Mouse (Mus musculus) heart, embryonic 12.5 days (tissue): ENCODE data around the gene Nek11. TPM values are rescaled to one million over a fixed set of nuclear protein-coding genes. Genes with fewer than 3 reads are reported as not detected.

Experiments used
- ATAC-seq: fragments of 200-750 bp; cut with Nextera tagmentation; 2 replicates; pipeline ENCODE4 v1.8.0; 2017; ENCODE audit warnings: moderate TSS enrichment, moderate library complexity; ENCODE audit not compliant: insufficient number of reproducible peaks, low FRiP score
- H3K27ac ChIP-seq: fragments of 300-500 bp; sonication (generic); 2 replicates; pipeline ENCODE4 v1.5.1; 2016; ENCODE audit warnings: mild to moderate bottlenecking, moderate library complexity; ENCODE audit not compliant: poor library complexity, severe bottlenecking
- H3K27me3 ChIP-seq: fragments of 300-500 bp; sonication (generic); replicated peaks from 2 replicates; pipeline ENCODE4 v1.6.1; 2016; ENCODE audit warnings: mild to moderate bottlenecking, moderate library complexity
- H3K36me3 ChIP-seq: fragments of 300-500 bp; sonication (generic); 2 replicates; pipeline ENCODE4 v1.6.1; 2016; ENCODE audit warnings: mild to moderate bottlenecking, moderate library complexity
- H3K4me1 ChIP-seq: fragments of 300-500 bp; sonication (generic); replicated peaks from 2 replicates; pipeline ENCODE4 v1.6.1; 2016; ENCODE audit warnings: mild to moderate bottlenecking
- H3K4me2 ChIP-seq: fragments of 300-500 bp; sonication (generic); 2 replicates; pipeline ENCODE4 v1.6.1; 2016; ENCODE audit warnings: mild to moderate bottlenecking, moderate library complexity
- H3K4me3 ChIP-seq: fragments of 300-500 bp; sonication (generic); 2 replicates; pipeline ENCODE4 v1.5.1; 2016; ENCODE audit warnings: mild to moderate bottlenecking
- H3K9ac ChIP-seq: fragments of 300-500 bp; sonication (generic); 2 replicates; pipeline ENCODE4 v1.6.1; 2016; ENCODE audit warnings: mild to moderate bottlenecking, moderate library complexity
- H3K9me3 ChIP-seq: fragments of 300-500 bp; sonication (generic); replicated peaks from 2 replicates; pipeline ENCODE4 v1.6.1; 2016; ENCODE audit warnings: mild to moderate bottlenecking, moderate library complexity
- WGBS: fragments of 180-500 bp; shearing (Covaris S2); methylation state at CpG from one replicate; pipeline ENCODE4 v1.1.7; 2016; 5-methylcytosine and 5-hydroxymethylcytosine counted together
- polyA plus RNA-seq: library from polyadenylated mRNA; unstranded; fragments of >200 nt; fragmentation: Nextera tagmentation; extraction: Ambion mirVana; gene quantifications from 2 replicates; pipeline ENCODE4 v1.2.1, GENCODE M21; 2016

The Nek11 gene
- polyA plus RNA-seq, 1 experiment from 2014 or later: 0.10 TPM

DNA sequence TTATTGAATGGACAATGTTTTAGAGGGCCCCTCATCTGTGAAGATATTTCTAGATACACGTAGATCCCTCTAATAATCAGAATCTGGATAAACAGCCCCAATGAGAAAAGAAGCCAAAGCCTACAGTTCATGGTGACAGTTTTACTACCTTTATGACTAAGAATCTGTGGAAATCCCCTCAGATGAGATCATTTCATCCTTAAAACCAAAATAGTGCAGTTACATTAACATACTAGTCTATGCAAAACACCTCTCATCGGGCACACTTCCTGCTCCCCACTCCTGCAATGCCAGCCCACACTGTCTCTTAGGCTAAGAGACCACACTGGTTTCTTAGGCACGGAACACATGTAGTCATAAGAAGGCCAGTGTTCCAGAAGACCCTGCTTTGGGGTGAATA is 26.7 kb downstream of the Nek11 start:
- H3K36me3 ChIP-seq: no peaks in the 10 kb centered on the region
- H3K9me3 ChIP-seq: no peaks in the 10 kb centered on the region
- H3K9ac ChIP-seq: no peak overlapping the region
- ATAC-seq: no peak
- no peaks in the 10 kb centered on the region for H3K27me3 ChIP-seq
- 87% methylated on average over 3 of the region's 3 CpGs for WGBS
- H3K27ac ChIP-seq: no peak overlapping the region
- no peak overlapping the region for H3K4me2 ChIP-seq
- H3K4me3 ChIP-seq: no peak overlapping the region
- H3K4me1 ChIP-seq: no peaks in the 10 kb centered on the region

DNA sequence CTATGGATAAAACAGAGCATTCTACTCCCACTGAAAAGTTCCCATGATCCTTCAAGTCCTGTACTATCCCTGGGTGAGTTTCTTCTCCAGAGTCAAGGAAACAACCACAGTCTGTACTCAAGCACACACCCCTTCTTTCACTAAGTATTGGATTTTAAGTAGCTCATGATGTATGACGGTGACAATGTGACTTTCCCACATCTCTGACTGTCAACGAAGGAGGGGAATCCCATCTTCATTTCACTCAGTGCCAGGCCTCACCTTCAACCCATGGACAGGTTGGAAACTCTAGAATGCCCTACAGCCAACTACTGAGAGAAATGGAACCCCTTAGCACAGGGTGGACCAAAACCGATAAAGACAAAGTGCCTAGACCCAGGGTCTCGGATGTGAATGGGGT is 29.1 kb downstream of the Nek11 start:
- Histone ChIP-seq H3K4me1 (no peaks in the 10 kb centered on the region), H3K4me2 (no peak overlapping the region), H3K9me3 (no peaks in the 10 kb centered on the region), H3K27ac (no peak overlapping the region), H3K9ac (no peak overlapping the region), H3K36me3 (no peaks in the 10 kb centered on the region), H3K27me3 (no peaks in the 10 kb centered on the region), H3K4me3 (no peak overlapping the region)
- ATAC-seq: no peak
- WGBS: 80% methylated on average over 4 of the region's 4 CpGs

- no peak overlapping the region for H3K9ac ChIP-seq
- no peak overlapping the region for H3K27ac ChIP-seq
- WGBS: 71% methylated on average over 5 of the region's 5 CpGs
- no peaks in the 10 kb centered on the region for H3K9me3 ChIP-seq
- no peaks in the 10 kb centered on the region for H3K36me3 ChIP-seq
- H3K4me2 ChIP-seq: no peak overlapping the region
- H3K4me1 ChIP-seq: no peaks in the 10 kb centered on the region
- ATAC-seq: no peak
- no peak overlapping the region for H3K4me3 ChIP-seq
- no peaks in the 10 kb centered on the region for H3K27me3 ChIP-seq
Observed at GRCm38 (mm10) chr9:105363520-105364231, 31.6 kb downstream of the Nek11 start.

GRCm38 (mm10) chr9:105362181-105362580 is 33.1 kb downstream of the Nek11 start:
- ATAC-seq: no peak
- Histone ChIP-seq H3K4me1 (no peaks in the 10 kb centered on the region), H3K27ac (no peak overlapping the region), H3K36me3 (no peaks in the 10 kb centered on the region), H3K4me3 (no peak overlapping the region), H3K9ac (no peak overlapping the region), H3K4me2 (no peak overlapping the region), H3K9me3 (no peaks in the 10 kb centered on the region), H3K27me3 (no peaks in the 10 kb centered on the region)
- WGBS: 66% methylated on average over 2 of the region's 2 CpGs

DNA sequence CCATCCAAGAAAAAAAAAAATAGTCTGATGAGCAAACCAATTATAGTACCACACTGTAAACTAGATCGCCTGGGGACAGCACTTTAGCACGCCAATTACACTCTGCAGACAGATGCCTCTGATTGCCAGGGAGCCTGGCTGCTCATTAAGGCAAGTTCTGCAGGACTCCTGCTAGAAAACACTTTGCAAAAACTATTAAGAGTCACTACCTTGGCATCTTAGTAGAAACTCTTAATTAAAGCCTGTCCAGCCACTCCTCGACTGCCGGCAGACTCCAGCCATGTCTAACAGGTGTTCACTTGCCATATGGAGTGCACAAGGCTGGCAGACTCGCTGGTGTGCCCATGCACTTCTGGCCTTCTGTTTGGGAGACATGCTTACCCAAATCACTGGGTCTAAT is 46.3 kb downstream of the Nek11 start:
- ATAC-seq: no peak
- Histone ChIP-seq H3K27me3 (no peaks in the 10 kb centered on the region), H3K36me3 (no peaks in the 10 kb centered on the region), H3K4me1 (no peaks in the 10 kb centered on the region), H3K9ac (no peak overlapping the region), H3K27ac (no peak overlapping the region), H3K4me2 (no peak overlapping the region), H3K9me3 (no peaks in the 10 kb centered on the region), H3K4me3 (no peak overlapping the region)
- WGBS: 71% methylated on average over 5 of the region's 5 CpGs

DNA sequence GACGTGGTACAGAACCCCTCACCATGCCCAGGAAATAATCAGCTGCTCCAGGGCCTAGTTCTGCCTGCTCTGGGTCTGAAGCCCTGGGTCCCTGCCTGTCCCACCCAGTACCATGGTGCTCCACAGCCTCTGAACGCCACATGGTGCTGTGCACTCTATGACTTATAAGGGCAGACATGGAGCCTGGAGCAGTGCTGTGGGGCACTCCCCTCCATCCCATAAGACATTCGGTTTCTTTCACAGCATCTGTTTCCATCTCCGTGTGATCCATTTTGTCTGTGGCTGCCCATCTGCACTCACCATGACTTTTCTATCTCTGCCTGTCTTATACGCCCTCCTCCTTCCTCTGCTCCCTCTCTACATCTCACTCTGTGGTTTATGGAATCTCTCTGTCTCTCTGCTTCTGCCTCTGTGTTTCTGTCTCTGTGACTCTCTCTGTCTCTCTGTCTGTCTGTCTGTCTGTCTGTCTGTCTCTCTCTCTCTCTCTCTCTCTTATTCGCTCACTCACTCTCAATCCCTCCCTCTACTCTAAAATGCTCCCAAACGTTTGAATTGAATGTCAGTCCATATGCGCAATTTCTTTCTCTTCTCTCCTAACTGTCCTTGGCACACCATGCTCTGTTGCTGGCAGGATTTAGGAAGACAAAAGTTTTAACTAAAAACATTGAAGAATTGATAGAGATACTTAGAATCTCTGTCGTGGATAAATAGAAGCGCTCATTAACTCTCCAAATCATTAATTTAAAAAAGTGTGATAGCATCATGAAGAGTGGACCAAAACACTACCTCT is 46.9 kb downstream of the Nek11 start:
- 72% methylated on average over 10 of the region's 10 CpGs for WGBS

DNA sequence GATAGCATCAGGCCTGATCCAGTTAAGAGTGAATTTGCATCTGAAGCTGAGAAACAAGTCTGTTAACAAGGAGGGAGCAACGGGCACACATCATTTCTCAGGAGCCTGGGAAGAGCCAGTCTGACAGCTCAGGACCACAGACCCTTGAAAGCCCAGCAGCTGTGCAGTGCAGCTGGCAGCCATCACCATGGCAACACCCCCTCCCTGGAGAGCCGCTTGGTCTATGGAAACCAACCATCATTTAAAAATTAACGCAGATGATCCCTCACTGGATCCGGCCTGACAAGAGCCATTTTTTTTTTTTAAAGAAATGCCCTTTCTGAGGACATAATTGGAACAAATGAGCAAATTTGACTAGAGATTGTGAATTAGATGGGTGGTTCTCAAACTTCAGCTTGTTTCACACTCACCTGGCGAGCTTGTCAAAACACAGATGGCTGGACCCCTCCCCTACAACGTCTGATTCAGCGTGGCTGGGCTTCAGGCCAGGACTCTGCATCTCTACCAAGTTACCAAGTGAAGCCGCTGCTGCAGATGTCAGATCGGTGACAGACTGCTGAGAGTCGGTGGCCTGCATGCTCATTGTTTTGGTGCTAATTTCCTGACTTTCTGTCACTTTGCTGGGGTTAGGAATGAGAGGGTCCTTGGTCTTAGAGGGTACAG is 52.2 kb downstream of the Nek11 start:
- Histone ChIP-seq H3K4me2 (no peak overlapping the region), H3K4me1 (no peaks in the 10 kb centered on the region), H3K36me3 (no peaks in the 10 kb centered on the region), H3K9ac (no peak overlapping the region), H3K4me3 (no peak overlapping the region), H3K9me3 (peaks cover 8% of the 10 kb centered on the region), H3K27ac (no peak overlapping the region), H3K27me3 (no peaks in the 10 kb centered on the region)
- 60% methylated on average over 10 of the region's 10 CpGs for WGBS
- ATAC-seq: no peak

More for the DNA sequence above, 46.9 kb downstream of the Nek11 start:
- no peak for ATAC-seq
- Histone ChIP-seq H3K27me3 (no peaks in the 10 kb centered on the region), H3K27ac (no peak overlapping the region), H3K36me3 (no peaks in the 10 kb centered on the region), H3K4me3 (no peak overlapping the region), H3K9me3 (peaks cover 3% of the 10 kb centered on the region), H3K9ac (no peak overlapping the region), H3K4me2 (no peak overlapping the region), H3K4me1 (no peaks in the 10 kb centered on the region)

GRCm38 (mm10) chr9:105342565-105342964 is 52.8 kb downstream of the Nek11 start:
- H3K27ac ChIP-seq: no peak overlapping the region
- no peaks in the 10 kb centered on the region for H3K27me3 ChIP-seq
- no peaks in the 10 kb centered on the region for H3K36me3 ChIP-seq
- H3K4me2 ChIP-seq: no peak overlapping the region
- no peaks in the 10 kb centered on the region for H3K4me1 ChIP-seq
- WGBS: 71% methylated on average over 3 of the region's 3 CpGs
- no peak overlapping the region for H3K4me3 ChIP-seq
- no peak overlapping the region for H3K9ac ChIP-seq
- peaks cover 8% of the 10 kb centered on the region for H3K9me3 ChIP-seq
- ATAC-seq: no peak

- 69% methylated on average over 4 of the region's 4 CpGs for WGBS
Observed at GRCm38 (mm10) chr9:105332436-105333016, 62.8 kb downstream of the Nek11 start.

GRCm38 (mm10) chr9:105321856-105322255 is 73.5 kb downstream of the Nek11 start:
- Histone ChIP-seq H3K4me1 (no peaks in the 10 kb centered on the region), H3K27me3 (no peaks in the 10 kb centered on the region), H3K27ac (no peak overlapping the region), H3K9me3 (peaks cover 9% of the 10 kb centered on the region; the same call in 1 of the 2 replicates), H3K4me3 (no peak overlapping the region), H3K36me3 (no peaks in the 10 kb centered on the region), H3K9ac (no peak overlapping the region), H3K4me2 (no peak overlapping the region)
- 79% methylated on average over 10 of the region's 10 CpGs for WGBS
- ATAC-seq: no peak

More at GRCm38 (mm10) chr9:105332436-105333016, 62.8 kb downstream of the Nek11 start:
- Histone ChIP-seq H3K36me3 (no peaks in the 10 kb centered on the region), H3K27me3 (no peaks in the 10 kb centered on the region), H3K4me3 (no peak overlapping the region), H3K27ac (no peak overlapping the region), H3K4me1 (no peaks in the 10 kb centered on the region), H3K9ac (no peak overlapping the region), H3K4me2 (no peak overlapping the region), H3K9me3 (no peaks in the 10 kb centered on the region)
- ATAC-seq: no peak

DNA sequence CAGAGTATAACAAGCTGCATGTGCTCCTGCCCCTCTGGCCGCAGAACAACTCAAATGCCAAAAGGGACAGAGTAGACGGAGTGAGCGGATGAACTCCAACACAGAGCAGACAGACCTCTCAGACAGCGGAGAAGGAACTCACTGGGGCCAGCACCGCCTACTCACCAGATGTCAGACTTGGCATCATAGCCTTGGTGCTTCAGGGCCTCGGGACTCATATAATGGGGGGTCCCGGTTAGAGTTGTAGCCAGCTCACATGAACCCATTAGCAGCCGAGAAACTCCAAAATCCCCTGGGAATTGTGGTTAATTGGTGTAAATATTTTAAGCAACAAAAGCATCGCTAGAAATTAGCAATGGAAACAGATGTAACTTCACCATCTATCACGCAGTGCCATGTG is 82.1 kb downstream of the Nek11 start:
- 78% methylated on average over 10 of the region's 10 CpGs for WGBS
- ATAC-seq: no peak
- no peak overlapping the region for H3K9ac ChIP-seq

More for the DNA sequence above, 82.1 kb downstream of the Nek11 start:
- Histone ChIP-seq H3K9me3 (no peaks in the 10 kb centered on the region), H3K4me1 (no peaks in the 10 kb centered on the region), H3K36me3 (no peaks in the 10 kb centered on the region), H3K27ac (no peak overlapping the region), H3K4me3 (no peak overlapping the region), H3K4me2 (no peak overlapping the region), H3K27me3 (no peaks in the 10 kb centered on the region)
